Mouse (Mus musculus): ENCODE measurements around the gene Auts2.

Gene Auts2

DNA sequence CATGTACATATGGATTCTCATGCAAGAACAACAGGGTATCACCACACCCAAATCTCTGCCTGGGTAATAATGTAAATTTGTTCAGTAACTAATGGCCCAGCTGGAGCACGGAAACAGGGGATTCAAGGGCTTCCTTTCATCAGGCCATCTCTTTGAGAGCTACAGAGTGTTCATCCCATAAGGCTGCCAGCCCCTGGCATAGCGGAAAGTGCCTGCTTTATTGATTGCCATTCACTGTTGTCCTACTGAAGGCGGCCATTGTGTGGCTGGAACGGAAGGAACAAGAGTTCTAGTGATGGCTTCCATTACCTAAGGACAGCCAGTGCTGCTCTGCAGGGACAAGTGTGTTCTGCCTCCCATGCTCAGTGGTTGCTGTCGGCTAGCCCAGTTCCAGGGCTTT is 865.6 kb downstream of the Auts2 start:
- in situ Hi-C loops (cut with MseI, MboI): no loop called here

DNA sequence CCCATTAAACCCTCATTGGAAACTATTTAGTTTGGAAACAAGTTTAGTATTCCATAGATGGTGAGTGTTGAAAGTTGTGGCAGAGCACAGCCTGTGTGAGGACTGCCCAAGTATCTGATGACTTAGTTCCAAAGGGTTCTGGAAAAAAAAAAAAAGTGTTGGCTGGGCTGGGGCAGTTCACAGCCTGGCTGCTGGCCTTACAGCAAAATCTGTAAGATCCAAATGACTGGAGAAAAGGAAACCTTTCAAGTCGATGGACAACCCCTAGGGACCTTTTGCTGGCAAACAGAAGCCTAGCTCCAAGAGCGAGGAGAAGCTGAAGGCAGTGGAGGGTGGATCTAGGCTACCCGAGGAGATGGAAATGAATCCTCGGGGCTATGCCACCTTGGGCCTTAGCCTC is 869.4 kb downstream of the Auts2 start:
- in situ Hi-C loops (cut with MseI, MboI): no loop called here

DNA sequence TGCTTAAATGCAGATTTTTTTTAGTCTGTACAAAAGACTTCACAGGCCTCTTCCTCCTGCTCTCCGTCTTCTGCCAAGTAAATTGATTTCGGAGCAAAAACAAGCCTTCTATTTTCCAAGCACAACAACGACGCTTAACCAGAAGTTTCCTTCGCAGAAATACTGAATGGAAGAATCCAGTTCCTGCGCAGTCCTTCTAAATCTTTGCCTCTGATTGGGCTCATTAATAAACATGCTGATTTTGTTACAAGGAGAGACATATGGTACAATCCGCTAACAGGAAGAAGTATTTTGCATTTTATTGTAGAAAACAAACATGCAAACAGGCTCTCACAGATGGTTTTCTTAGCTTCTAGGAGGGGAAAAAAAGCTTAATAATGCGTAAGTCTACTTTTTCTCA is 878.1 kb downstream of the Auts2 start:
- in situ Hi-C loops (cut with MseI, MboI): no loop called here

DNA sequence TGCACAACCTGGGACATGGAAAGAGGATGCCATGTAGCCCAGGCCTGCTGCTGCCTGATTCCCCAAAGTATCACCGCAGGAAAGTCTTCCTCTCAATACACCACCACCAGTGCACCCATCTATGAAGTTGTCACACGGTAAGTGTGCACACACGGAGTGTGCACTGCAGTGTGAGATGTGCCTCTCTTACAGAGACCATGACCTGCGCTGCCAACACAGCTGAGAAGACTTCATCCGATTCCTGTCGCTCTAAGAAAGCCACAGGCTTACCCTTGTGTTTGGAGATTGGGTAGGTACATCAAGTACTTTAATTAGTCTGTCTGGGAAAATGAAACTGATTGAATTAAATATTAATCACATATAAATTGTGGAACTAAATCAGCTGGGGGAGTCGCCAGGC is 878.5 kb downstream of the Auts2 start:
- in situ Hi-C loops (cut with MseI, MboI): no loop called here

DNA sequence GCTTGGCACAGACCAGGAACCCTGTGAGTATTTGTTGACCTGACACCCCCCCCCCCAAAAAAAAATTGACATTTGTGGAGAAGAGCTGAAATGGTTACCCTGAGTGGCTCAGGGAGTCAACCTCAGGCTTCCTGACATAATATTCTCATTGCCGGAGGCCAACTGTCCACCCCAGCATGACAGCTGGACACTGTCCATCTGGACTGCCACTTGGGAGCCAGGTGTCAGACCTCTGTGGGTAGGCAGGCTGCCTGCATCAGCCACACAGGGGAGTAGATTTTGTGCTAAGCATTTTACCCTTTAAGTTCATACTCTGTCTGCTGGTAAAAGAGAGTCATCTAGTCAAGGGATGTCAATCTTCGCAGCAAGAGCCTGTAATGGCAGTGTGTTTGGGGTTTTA is 880.5 kb downstream of the Auts2 start:
- in situ Hi-C loops (cut with MseI, MboI): no loop called here

DNA sequence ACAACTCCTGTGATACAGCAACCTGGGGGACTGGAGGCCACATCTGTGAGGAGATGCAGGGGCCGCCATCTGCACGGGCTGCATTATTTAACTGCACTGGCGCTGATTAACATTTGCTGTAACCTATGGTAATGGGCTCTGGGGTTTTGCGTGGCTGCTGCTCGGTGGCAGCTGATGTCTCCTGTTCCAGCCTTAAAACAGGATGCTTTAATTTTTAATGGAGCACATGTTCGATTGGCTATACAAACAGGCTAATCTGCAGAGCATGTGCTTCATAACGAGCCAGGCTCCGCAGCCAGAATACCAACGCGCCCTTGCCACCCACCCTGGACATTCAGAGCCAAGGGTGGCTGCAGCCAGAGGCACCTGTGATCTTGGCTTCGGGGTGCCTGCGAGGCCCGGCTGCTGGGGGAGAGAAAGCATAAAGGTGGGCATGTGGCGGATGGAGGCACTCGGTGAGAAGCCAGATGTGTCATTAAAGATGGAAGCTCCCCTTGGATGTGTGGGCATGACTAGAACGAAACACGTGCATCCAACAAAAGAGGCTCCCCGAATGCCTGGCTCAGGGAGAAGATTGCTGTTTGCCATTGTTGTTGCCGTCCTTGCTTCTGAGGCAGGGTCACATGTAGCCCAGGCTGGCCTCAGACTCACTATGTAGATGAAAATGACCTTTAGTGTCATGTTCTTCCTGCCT is 884.2 kb downstream of the Auts2 start:
- in situ Hi-C loops (cut with MseI, MboI): no loop called here

DNA sequence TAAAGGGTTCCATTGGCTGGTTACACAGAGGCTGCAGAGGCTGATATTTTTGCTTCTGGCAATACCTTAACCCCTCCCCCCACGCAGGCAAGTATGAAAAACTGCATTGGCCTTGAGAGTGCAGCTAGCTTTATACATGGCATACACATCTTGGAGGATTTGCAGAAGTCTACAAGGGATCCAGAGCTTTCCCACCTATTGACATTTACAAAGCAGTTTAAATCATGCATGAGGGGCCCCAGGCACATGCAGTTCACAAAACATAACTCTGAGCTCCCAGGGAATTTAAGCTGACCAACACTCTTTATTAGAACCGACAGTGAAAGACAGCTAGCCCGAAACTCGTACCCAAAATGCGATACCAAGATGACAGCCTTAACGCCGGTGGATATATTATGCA is 888.9 kb downstream of the Auts2 start:
- in situ Hi-C loops (cut with MseI, MboI): no loop called here

DNA sequence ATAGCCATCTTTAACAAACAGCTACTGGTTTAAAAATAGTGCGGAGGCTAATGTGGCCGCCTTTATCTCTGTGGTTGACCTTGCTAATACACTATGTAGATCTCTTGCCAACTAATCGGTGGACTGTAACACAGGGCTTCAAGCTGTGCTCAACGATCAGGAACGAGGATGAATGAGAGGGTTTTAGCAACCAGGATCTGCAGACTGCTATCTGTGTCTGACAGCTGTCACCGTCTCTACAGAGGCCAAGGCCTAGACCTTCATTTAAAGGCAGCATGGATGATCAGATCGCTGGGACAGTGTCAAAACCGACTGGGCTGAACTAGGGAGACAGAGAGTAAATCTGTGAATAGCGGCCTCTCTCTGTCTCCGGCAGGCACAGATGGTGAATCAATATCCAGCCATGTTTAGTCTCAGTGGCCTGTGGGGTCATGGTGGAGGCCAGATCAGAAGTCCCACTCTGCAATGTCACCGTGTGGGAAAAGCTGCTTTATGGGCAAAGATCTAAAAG is 892.7 kb downstream of the Auts2 start:
- in situ Hi-C loops (cut with MseI, MboI): no loop called here

DNA sequence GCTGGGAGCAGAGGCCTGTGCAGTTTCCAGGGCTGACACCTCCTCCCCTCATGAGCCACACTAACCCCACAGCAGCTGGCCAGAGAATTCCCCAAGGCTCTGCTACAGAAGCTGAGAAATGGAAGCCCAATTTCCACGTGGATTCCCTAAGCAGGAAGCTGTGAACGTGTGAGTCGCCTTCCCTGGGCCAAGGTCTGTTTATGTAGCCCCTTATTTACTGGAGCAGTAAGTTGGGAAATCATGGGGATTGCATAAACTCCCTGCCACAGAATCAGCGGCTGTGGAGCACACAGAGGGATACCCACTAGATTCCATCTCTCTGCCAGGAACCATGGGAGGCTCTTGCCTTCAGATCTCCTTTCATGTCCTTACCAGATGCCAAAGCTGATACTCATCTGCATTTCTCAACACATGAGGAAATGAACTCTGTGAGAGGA is 895.4 kb downstream of the Auts2 start:
- in situ Hi-C loops (cut with MseI, MboI): no loop called here

DNA sequence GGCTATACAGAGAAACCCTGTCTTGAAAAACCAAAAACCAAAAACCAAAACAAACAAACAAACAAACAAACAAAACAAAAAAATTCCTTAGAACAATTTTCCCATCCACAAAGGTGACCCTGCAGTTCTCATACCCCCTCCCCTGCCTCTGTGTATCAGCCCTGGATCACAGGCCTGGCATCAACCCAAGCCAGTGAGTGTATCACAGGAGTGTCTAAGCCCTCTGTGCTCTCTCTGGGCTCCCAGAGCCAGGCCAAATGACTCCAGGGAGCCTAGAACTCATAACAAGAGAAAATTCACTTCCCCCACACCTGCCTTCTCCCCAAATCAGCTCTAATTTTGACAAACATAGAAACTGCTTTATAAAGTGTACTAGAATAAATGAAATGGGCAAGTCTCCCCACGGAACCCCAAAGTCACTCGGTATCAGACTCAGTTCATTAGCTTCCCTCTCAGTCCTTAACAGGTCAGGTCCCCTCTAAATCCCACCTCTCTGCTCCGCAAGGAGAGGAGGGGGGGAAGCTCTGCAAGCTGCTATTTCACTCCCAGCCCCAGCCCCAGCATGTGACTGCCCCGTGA is 896.0 kb downstream of the Auts2 start:
- in situ Hi-C loops (cut with MseI, MboI): no loop called here

DNA sequence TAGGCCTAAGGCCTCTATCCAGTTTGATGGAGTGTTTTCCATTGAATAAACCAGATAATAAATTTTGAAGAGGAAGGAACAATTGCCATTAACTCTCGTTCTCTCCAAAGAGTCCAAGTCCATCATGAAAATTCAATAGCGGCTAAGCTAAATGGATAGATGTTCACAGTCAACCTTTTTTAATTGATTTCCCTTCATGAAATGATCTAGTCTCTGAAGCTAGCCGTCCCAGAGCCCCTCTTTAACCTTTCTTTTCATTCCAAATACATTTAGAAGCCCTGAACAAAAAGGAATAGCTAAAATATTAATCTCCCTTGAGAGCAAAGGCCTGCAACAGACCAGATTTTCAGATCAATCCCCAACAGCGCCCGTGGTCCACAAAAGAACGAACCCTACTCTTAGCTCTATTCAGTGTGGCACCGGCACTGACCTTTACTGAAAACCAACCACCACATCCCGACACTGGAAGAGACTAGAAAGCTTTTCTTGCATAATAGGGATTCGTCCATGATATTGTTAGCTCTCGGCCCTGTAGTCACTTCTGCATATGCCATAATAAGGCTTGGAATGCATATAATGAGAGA is 896.9 kb downstream of the Auts2 start:
- in situ Hi-C loops (cut with MseI, MboI): no loop called here

DNA sequence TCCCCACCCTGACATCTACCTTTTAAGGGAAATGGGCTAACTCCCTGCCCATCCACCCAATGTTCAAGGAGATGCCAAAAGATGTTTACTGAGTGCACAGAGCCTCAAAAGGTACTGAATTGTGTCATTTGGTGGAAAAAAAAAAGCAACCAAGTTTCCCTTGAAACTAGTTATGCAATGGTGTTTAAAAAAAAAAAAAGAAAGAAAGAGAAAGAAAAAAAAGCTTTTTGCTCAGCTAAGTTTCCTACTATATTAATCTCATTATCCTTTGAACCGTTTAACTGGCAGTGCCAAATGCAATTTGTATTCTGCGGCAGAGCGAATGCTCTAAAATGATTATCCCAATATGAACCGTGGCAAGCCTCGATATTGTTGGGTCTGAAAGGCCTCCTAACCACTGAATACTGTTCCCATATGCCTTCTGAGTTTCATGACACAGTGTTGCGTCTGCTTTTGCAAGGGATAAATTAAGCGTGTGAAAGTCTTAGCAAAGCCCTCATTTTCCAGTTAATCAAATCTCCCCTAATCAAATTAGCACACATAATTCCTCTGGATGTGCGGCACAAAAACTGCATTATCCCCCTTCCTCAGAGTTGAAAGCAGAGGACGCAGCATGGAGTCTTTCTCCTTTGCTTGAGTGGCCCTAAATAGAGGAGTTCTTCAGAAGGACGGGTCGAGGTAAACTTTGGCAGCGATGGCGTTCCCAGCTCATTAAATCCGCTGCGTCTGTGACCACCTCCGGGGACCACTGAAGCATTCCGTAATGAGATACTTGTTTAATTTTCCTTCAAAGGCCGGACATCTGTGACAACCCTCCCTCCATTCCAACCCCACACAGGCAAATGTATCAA is 897.6 kb downstream of the Auts2 start:
- in situ Hi-C loops (cut with MseI, MboI): no loop called here

DNA sequence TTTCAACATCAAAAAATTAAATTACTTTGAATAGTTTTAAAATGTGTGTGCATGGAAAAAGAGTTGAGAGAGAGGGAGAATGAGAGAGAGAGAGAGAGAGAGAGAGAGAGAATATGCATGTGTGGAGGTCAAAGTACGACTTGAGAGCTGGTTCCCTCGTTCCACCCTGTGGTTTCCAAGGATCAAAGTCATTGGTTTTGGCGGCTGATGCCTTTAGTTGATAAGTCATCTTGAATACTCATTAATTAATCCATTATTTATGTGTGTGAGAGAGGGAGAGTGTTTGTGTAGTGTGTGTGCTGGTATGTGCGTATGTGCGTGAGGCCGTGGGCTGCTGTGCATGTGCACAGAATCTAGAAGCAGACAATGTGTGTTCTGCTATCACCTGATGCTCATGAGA is 898.8 kb downstream of the Auts2 start:
- in situ Hi-C loops (cut with MseI, MboI): no loop called here

DNA sequence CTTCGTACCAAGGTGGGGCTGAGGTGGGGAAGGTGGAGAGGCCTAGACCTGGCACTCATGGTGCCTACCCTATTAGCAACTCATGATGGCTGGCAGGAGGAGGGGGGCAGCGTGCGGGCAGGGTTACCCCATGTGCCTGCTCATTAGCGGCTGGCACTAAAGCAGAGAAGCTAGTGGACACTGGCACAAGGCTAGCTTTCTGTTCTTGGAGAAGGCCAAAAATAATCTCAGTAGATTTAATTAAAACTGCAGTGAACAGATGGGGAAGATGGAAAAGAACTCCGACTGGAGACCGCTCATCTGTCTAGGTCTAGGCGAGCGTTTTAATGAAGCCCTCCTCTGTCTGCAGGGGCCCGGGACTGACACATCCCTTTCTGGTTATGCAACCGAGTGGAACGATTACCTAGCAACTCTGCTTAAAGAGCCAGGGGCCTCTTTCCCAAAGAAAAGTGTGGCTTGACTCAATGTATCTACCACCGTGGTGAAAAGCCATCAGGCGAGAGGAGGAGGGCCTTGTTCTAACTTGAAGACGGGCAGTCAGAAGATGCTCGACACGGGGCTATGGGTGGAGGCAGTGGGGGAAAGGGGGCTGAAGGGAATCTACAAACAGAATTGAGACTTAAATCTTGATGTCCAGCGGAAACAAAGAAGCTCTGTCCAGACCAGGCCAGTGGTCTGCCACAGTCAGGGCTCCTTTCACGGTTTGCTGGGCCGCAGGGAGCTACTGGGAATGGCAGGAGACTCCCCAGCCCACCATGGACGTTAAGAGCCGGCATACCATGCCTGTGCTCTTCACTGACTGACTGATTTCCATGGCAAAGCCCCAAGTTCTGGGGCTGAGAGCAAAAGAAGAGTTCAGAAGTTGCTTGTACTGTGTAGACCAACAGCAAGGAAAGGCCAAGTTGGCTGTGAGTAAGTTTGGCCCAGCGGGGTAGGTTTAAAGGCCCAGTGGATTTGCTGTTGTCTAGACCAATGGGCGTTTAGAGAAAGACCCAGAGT is 899.7 kb downstream of the Auts2 start:
- in situ Hi-C loops (cut with MseI, MboI): no loop called here

DNA sequence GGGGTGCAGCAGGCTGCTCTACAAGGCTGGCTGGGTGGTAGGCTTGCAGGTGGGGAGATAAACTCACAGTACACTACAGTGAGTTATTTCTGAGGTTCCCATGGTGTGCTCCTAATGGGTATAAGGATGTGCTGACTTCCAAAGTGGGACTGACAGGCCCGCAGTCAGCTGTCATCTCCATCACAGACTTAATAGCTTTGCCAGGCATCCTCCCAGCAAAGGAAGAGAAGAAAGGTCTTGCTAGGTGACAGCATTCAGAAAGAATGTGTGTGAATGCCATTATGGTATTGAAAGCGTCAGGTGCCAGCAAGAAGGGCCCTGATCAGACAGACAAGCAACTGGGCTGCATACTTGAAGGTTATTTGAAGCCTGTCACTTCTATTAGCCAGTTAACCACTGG is 900.4 kb downstream of the Auts2 start:
- in situ Hi-C loops (cut with MseI, MboI): no loop called here

DNA sequence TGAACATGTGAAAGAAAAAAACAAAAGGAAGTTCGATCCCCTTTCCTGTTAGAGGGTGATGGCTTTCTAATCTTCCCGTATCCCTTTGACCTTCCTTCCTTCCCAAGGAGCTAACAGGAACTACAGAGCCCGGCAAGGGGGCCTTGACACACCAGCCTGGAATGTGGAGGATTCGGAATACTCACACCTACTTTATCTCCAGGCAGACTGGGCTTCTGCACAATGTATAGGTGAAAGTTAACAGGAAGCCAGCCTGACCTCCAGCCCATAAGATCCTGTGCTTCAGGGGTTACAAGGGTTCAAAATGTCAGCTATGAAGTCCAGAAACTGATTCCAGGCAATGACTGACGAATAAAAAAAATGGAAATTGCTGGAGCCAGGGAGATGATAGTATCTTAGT is 906.7 kb downstream of the Auts2 start:
- in situ Hi-C loops (cut with MseI, MboI): no loop called here

DNA sequence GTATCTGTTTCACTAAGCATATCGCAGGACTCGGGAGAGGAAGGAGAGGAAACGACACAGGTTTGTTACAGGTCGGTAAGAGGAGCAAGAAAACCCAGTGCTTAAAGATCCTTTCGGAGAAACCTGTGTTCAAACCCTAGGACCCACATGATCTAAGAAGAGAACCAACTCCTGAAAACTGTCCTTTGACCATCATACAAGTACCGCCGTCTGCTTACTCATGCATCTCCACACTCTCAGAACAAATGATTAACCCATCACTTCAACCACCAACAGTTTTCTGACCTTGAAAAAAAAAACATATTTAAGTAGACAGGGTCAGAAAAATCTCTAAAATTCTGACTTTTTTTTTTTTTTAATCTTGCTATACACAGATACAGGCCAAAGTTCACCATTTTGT is 908.4 kb downstream of the Auts2 start:
- in situ Hi-C loops (cut with MseI, MboI): no loop called here

DNA sequence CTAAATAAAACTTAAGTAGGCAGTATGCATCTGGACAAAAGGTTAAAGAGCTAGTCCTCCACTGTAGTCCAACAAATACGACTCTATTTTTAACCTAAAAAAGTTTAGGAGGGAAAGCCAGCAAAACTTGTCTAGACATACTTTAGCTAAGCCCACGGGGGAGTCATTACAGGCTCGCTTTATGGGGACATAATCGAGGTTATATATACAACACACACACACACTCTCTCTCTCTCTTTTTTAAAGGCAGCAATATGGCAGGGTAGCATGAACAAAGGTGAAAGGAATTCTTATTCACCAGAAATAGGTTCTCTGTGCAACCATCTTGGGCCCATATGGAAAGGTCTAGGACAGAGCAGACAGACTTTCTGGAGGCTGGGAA is 911.2 kb downstream of the Auts2 start:
- in situ Hi-C loops (cut with MseI, MboI): no loop called here

DNA sequence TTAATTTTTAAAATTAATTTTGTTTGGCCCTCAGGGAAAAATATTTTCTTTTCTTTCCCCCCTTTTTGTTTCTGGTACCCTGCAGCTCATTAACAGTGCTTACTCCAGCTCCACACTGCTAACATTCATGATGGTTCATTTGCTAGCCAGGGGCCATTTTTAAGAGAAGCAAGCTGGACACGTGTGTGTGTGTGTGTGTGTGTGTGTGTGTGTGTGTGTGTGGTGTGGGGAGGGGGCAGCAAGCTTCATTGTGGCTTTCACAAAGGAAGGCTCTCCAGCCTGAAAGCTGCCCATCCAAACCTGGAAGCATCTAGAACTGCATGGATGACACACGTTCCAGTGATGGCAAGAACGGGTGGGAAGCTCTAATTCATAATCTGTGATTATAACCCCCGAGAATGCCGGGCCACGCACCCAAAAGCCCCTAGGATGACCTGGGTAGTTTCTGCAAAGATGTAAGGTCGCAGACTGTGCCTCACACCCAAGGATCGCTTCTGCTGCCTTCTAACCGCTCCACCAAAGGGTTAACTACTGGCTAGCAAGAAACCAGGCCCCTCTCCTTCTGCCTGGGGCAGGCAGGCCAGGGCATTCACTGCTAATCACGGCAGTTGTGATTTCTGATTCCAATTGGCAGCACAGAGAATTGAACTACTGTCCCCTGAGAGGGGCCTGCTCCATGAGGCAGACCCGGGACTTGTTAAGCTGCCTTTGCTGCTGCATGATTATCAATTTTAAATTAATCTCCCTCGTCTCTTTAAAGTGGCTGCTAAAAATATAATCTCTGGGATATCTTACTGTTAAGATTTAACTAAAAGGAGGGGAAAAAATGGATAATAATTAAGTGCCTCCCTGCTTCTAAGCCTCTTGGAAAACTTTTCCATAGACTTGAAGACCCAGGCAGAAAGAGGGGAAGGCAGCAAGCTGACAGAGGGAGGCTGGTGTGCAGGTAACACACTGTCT is 911.8 kb downstream of the Auts2 start:
- in situ Hi-C loops (cut with MseI, MboI): no loop called here

DNA sequence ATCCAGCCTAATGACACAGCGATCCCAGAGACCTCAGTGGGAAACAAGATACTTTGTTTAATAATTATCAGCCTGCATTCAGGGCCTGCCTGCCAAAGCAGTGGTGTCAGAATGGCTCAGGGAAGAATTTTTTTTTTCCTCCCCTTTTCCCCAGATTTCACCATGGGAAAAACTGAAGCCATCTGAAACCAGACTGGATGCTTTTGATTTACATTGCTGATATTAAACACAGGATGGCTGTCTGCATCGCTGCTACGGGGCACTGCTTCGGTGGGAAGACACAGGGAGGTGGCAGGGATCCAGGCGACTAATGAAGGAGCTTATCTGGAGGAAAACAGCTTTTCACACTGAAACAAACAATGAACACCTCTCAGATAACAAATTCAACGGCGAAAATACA is 912.6 kb downstream of the Auts2 start:
- in situ Hi-C loops (cut with MseI, MboI): no loop called here
